ENCODE assay signal across 8 mouse cellular contexts in genomic region chr16:26041021-26041928, GRCm38 (mm10).
DNase-seq lines count a peak whose midpoint lies in the region; ATAC-seq and TF ChIP-seq lines count a peak whose summit lies in the region.

No protein-coding gene starts in this region.

- ATAC-seq in heart, postnatal 0 days (ENCODE audit: insufficient read depth, low read depth), result peak; percentile 87
- no peak for ATAC-seq in monocyte, adult 5-6 weeks (replicated peaks; ENCODE audit: insufficient number of reproducible peaks, low FRiP score, low TSS enrichment, poor library complexity, severe bottlenecking)

- peaks cover 12% of the 10 kb centered on the region for H3K4me1 ChIP-seq in heart, postnatal 0 days (ENCODE audit: control insufficient read depth, insufficient read depth)

- peak overlapping the region; percentile 16 for H3K4me3 ChIP-seq in heart, postnatal 0 days (ENCODE audit: low read depth, low read length)

- 7% methylated on average over 12 of the region's 12 CpGs for WGBS in heart, postnatal 0 days

- no peaks in the 10 kb centered on the region for H3K9me3 ChIP-seq in heart, postnatal 0 days (replicated peaks; ENCODE audit: control insufficient read depth, low read length)

- H3K4me2 ChIP-seq in heart, postnatal 0 days (ENCODE audit: low read depth, low read length), result peak overlapping the region; percentile 49

- no peak for TF ChIP-seq EP300 in heart, postnatal 0 days (IDR thresholded peaks at IDR 0.05; ENCODE audit: low read depth)

- no peaks in the 10 kb centered on the region for H3K27me3 ChIP-seq in heart, postnatal 0 days (ENCODE audit: control insufficient read depth, insufficient read depth, low read length)

- no peaks in the 10 kb centered on the region for H3K36me3 ChIP-seq in heart, postnatal 0 days (replicated peaks; ENCODE audit: control insufficient read depth, insufficient read depth, low read length)

- peak overlapping the region; percentile 50 for H3K27ac ChIP-seq in heart, postnatal 0 days (ENCODE audit: low read depth)

- DNase-seq in layer of hippocampus, adult 9-11 months, result peak; percentile 69
- no peak for DNase-seq in layer of hippocampus, adult 18-20 months (ENCODE audit: low spot score in 2 of 2)
- peak; percentile 17 for DNase-seq in c-Kit-positive CD71-positive TER-119-positive erythroid progenitor cells, embryonic 14.5 days (ENCODE audit: low spot score)
- peak; percentile 84 for DNase-seq in heart, postnatal 0 days (ENCODE audit: low spot score)
- peak; percentile 22 for DNase-seq in lung, postnatal 14 days
- DNase-seq in layer of hippocampus, adult 8-10 months (ENCODE audit: low spot score in 2 of 2), result no peak
- DNase-seq in right cerebral cortex, postnatal 10 days (ENCODE audit: low spot score in 2 of 2), result no peak

- TF ChIP-seq CTCF in heart, postnatal 0 days (IDR thresholded peaks at IDR 0.05; ENCODE audit: low read depth), result no peak

- H3K9ac ChIP-seq in heart, postnatal 0 days (replicated peaks; ENCODE audit: low read depth, low read length), result no peak overlapping the region

Comparison
In these comparisons a context has a peak if more than half of its experiments do, and no peak if none do; other contexts are left out.
1. DNase-seq: peak in layer of hippocampus, adult 9-11 months (single experiment), c-Kit-positive CD71-positive TER-119-positive erythroid progenitor cells, embryonic 14.5 days (single experiment), heart, postnatal 0 days (single experiment) and lung, postnatal 14 days (single experiment); none in layer of hippocampus, adult 18-20 months (0 of 2), layer of hippocampus, adult 8-10 months (0 of 2) and right cerebral cortex, postnatal 10 days (0 of 2).